Mouse (Mus musculus) left cerebral cortex, postnatal 10 days (tissue): ENCODE measurements around the gene B020004J07Rik. TPM values are rescaled to one million over a fixed set of nuclear protein-coding genes. Genes with fewer than 3 reads are reported as not detected.
"Not testable (repeated sequence)": the region's sequence is repeated elsewhere in the genome, so short reads cannot be mapped to it uniquely, and the experiment has no call there.

ENCODE experiments used
- DNase-seq, 2 experiments: peaks; one replicate each; pipeline ENCODE4 v3.0.0; 2021 to 2022; ENCODE audit warnings: low spot score in 2 of 2, mixed read lengths in 1 of 2; ENCODE audit errors: extremely low spot score in 1 of 2
- intact Hi-C: fragments of 180-260 bp; cut with DNase I; formaldehyde crosslinking; loops from one replicate; pipeline ENCODE4 v1.15.1; 2025
- total RNA-seq, 2 experiments: library from RNA; stranded (reverse); gene quantifications; 2 replicates each; pipeline ENCODE4 v1.2.3; 2021

B020004J07Rik gene
- not detected for total RNA-seq

DNA sequence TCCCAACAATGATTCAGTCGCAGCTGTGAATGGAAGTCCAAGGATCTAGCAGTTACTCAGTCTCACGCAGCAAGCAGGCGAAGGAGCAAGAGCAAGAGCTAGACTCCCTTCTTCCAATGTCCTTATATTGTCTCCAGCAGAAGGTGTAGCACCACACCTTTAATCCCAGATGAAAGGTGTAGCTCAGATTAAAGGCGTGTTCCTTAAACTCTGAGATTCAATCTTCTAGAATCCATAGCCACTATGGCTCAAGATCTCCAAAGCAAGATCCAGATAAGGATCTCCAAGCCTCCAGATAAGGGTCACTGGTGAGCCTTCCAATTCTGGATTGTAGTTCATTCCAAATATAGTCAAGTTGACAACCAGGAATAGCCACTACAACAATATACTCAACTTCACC is at the start of gene B020004J07Rik:
B020004J07Rik (minus strand) TSS at position 101 of the 400 bp plus-strand sequence.
- DNase-seq, intact Hi-C loops: not testable (repeated sequence)

DNA sequence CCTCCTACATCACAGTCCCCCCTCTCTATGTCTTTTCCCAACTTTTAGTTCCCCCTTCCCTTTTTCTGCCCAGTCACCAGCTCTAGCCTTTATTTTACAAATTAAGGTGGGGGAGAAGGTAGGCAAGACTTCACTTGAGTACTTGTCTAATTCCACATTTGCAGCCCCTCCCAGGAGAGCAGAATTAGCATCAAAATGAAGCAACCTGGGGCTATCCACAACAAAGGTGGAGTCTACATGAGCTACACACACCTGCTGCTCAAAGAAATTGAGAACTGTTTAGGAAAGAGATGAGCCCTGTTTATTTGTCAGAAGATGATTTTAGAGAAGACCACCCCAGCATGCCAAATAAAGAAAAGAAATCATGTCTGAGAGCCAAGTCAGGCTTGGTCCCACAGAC is 45.6 kb upstream of the B020004J07Rik start:
- no peak for DNase-seq
- intact Hi-C loops: no loop called here

DNA sequence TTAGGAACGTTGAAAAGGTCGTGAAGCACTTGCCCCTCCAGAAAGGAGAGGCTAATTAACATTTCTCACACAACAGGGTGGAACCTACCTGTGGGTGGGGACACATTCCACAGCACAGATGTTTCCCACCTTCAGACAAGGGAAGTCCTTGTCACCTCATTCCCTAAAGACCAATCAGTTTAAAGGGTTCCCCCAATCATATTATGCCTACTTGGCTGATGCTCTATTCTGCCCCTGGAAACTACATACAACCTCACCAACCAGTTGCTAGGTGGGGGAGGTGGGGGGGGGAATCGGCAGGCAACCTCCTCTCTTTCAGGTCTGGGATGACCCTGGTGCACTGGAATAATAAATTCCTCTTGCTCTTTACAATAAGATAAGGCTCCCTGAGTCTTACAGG is 39.8 kb upstream of the B020004J07Rik start:
- intact Hi-C loops: no loop called here
- DNase-seq: no peak

DNA sequence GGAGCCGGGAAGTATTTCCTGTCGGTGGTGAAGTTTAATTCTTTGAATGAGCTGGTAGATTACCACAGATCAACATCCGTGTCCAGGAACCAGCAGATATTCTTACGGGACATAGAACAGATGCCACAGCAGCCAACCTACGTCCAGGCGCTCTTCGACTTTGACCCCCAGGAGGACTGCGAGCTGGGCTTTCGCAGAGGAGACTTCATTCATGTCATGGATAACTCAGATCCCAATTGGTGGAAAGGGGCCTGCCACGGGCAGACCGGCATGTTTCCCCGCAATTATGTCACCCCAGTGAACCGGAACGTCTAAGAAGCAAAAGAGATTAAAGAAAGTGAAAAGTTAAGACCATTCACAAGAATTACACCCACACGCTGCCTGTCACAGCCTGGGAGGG is 31.9 kb upstream of the B020004J07Rik start:
- DNase-seq, intact Hi-C loops: not testable (repeated sequence)

DNA sequence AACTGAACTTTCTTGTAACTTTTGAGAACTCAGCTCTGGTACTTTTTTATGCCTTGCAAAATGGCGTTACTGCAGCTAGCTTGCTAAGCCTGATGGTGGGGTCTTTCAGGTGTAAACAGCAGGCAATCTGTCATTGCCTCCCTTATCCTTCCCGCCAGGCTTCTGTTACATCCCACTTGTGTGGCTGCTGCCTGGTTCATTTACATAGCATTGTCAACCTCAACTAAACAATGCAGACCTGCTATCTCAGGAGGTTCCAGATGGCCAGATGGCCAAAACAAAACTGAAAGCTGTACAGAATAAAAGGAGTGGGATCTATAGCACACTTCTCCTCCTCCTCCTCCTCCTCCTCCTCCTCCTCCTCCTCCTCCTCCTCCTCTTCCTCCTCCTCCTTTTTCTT is 28.2 kb upstream of the B020004J07Rik start:
- not testable (repeated sequence) for DNase-seq

DNA sequence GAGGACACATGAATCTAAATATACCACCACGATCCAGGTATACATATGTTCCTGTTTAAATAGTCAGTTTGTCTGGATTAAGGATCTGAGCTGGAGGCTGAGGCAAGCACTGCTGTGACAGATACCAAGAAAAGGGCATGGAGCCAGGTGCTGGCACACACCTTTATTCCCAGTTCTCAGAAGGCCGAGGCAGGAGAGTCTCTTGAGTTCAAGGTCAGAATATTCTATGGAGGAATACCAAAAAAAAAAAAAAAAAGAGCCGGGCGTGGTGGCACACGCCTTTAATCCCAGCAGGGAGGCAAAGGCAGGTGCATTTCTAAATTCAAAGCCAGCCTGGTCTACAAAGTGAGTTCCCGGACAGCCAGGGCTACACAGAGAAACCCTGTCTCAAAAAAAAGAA is 18.5 kb upstream of the B020004J07Rik start:
- intact Hi-C loops: no loop called here
- DNase-seq: no peak

More for the DNA sequence above, 28.2 kb upstream of the B020004J07Rik start:
- intact Hi-C loops: not testable (repeated sequence)

DNA sequence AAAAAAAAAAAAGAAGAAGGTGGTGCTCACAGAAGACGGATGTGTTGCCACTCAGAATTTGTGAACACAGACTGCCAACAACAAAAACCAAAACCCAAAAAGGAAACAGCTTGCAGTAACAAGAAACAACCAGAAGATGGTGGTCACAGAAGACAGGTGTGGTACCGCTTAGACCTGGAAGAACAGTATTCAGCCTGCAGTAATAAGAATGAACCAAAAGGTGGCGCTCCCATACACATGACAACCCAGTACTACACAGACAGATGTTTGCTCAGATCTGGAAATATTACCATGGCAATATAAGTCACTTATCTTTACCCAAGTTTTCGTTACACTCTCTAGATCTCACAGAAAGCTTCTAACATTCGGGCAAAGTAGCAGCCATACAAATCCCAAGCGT is 17.1 kb upstream of the B020004J07Rik start:
- DNase-seq: peak; percentile 22 to 67
- intact Hi-C loops: no loop called here

DNA sequence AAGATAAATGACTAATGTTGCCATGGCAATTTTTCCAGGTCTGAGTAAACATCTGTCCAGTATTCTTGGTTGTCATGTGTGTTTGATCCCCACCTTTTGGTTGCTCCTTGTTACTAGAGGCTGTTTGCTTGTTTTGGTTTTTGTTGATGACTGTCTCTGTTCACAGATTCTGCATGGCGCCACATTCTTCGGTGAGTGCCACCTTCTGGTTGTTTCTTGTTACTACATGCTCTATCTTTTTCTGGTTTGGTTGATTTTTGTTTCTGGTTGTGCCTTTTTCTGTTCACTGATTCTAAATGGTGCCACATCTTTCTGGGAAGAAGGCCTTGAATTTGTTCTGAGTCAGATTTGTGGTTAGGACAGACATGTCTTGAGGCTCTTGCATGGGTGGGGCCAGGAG is 7.1 kb upstream of the B020004J07Rik start:
- intact Hi-C loops: no loop called here
- DNase-seq: no peak

Other genes starting within 250 kb of the B020004J07Rik start
- 10 to 100 TPM; 27.1 to 28.7 TPM for gene Leprot, start 196.3 kb downstream of the B020004J07Rik start, total RNA-seq
- gene Lepr, start 126.6 kb downstream of the B020004J07Rik start, total RNA-seq: 1 to 10 TPM; 4.0 to 5.8 TPM
- gene C130073F10Rik, start 49.8 kb upstream of the B020004J07Rik start, total RNA-seq: not detected
- gene Gm12800, start 65.1 kb upstream of the B020004J07Rik start, total RNA-seq: not detected
- not detected for gene Gm12794, start 96.4 kb upstream of the B020004J07Rik start, total RNA-seq
- not detected for gene Gm12790, start 137.0 kb upstream of the B020004J07Rik start, total RNA-seq
- gene Gm12789, start 142.6 kb upstream of the B020004J07Rik start, total RNA-seq: not detected
- 10 to 100 TPM; 85.9 to 89.8 TPM for gene Pde4b, start 243.5 kb upstream of the B020004J07Rik start, total RNA-seq